Mouse (Mus musculus): Measurements from ENCODE around the gene Lcp1. TPM values are rescaled to one million over a fixed set of nuclear protein-coding genes. Genes with fewer than 3 reads are reported as not detected.

The Lcp1 gene
- polyA plus RNA-seq, 1 experiment from 2014 or later = 22.3 TPM

DNA sequence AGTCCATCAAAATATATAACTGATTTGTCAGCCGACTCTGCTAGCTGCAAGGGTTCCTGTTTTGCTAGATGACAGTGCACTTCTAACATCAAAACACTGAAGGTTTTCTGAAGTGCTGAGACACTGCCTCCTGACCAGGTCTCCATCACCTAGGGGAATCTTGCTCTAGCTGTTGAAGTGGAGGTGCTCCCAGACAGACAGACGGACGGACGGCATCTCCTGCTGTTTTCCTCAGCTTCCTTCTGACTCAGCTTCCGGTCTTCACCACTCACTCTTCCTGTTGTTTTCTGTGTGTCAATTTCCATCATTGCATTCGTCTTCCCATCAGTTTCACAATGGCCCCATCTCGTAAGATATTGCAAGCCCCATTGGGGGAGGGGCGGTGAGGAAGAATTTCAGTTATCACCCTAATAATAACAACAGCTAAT is 49.7 kb downstream of the Lcp1 start:
- H3K4me1 ChIP-seq (ENCODE audit: control insufficient read depth, insufficient read depth, low read length) = no peaks in the 10 kb centered on the region
- H3K36me3 ChIP-seq (ENCODE audit: control insufficient read depth, insufficient read depth, low read length) = no peaks in the 10 kb centered on the region
- ATAC-seq (ENCODE audit: low FRiP score, low TSS enrichment) = no peak
- no peak overlapping the region for H3K27ac ChIP-seq (ENCODE audit: low read depth, low read length)
- H3K4me3 ChIP-seq (ENCODE audit: low read length) = no peak overlapping the region
- no peak overlapping the region for H3K9ac ChIP-seq (ENCODE audit: low read depth, low read length)
- WGBS = 87% methylated on average over 8 of the region's 8 CpGs
- H3K4me2 ChIP-seq (replicated peaks; ENCODE audit: low read depth, low read length) = no peak overlapping the region
- no peaks in the 10 kb centered on the region for H3K9me3 ChIP-seq (ENCODE audit: control insufficient read depth, low read length)
- no peaks in the 10 kb centered on the region for H3K27me3 ChIP-seq (ENCODE audit: control insufficient read depth, insufficient read depth, low read length)

DNA sequence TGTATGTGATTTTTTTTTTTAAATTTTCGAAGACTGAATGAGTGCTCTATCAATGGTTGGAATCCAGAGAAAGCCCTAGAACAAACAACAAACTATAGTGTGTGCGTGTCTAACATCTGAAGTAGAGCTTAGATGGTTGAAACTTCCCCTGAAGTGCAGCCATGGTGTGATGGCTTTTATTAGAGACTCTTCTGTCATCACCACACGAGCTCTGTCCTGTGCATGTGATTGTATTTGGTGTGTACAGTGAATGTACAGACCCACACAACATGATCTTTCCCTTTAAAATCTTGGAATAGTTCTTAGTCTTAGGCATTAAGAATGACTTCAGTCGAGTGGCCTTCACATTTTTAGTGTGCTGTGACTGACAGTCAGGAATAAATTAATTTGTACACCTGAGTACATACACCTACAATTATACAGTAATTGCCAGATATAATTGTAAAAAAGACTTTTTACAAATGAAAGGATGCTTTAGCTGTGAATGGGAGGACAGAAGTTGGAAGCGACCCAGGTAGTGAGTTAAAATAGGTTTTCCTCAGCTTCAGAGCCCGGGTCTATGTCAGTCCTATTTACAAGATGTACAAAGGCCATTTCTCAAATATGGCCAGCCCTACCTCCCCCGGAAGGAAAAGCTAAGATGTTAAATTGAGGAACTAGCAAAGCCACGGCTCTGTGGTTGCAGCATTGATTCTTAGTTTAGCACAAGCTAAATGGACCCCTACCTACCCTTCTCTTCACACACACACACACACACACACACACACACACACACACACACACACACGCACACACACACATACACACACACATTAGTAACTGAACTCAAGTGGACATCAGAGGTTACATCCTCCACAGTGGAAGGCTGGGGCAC is 50.4 kb downstream of the Lcp1 start:
- 76% methylated on average over 9 of the region's 9 CpGs for WGBS
- no peaks in the 10 kb centered on the region for H3K4me1 ChIP-seq (ENCODE audit: control insufficient read depth, insufficient read depth, low read length)
- no peaks in the 10 kb centered on the region for H3K9me3 ChIP-seq (ENCODE audit: control insufficient read depth, low read length)
- no peaks in the 10 kb centered on the region for H3K27me3 ChIP-seq (ENCODE audit: control insufficient read depth, insufficient read depth, low read length)
- H3K4me2 ChIP-seq (replicated peaks; ENCODE audit: low read depth, low read length) = no peak overlapping the region
- ATAC-seq (ENCODE audit: low FRiP score, low TSS enrichment) = no peak
- no peaks in the 10 kb centered on the region for H3K36me3 ChIP-seq (ENCODE audit: control insufficient read depth, insufficient read depth, low read length)
- no peak overlapping the region for H3K27ac ChIP-seq (ENCODE audit: low read depth, low read length)
- H3K4me3 ChIP-seq (ENCODE audit: low read length) = no peak overlapping the region
- no peak overlapping the region for H3K9ac ChIP-seq (ENCODE audit: low read depth, low read length)

DNA sequence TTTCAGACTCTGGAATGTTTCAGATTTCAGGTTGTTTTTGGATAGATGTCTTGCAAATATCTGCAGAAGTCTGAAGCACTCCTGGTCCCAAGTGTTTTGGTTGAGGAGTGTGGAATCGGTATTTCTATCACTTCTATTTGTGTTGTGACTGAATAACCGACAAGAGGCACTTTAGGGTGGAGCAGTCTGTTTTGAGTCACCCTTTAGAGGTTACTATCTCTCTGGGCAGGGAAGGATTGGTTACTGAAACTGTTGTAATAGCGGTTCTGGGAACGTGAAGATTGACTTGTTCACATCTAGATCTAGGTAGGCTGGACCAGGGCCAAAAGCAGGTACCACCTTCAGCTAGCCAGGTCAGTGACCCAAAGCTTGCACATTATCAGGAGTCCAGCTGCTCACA is 51.5 kb downstream of the Lcp1 start:
- H3K9me3 ChIP-seq (ENCODE audit: control insufficient read depth, low read length) = no peaks in the 10 kb centered on the region
- H3K36me3 ChIP-seq (ENCODE audit: control insufficient read depth, insufficient read depth, low read length) = no peaks in the 10 kb centered on the region
- H3K4me2 ChIP-seq (replicated peaks; ENCODE audit: low read depth, low read length) = no peak overlapping the region
- H3K27ac ChIP-seq (ENCODE audit: low read depth, low read length) = no peak overlapping the region
- 81% methylated on average over 4 of the region's 4 CpGs for WGBS
- H3K27me3 ChIP-seq (ENCODE audit: control insufficient read depth, insufficient read depth, low read length) = no peaks in the 10 kb centered on the region
- H3K9ac ChIP-seq (ENCODE audit: low read depth, low read length) = no peak overlapping the region
- H3K4me3 ChIP-seq (ENCODE audit: low read length) = no peak overlapping the region
- no peaks in the 10 kb centered on the region for H3K4me1 ChIP-seq (ENCODE audit: control insufficient read depth, insufficient read depth, low read length)
- no peak for ATAC-seq (ENCODE audit: low FRiP score, low TSS enrichment)

DNA sequence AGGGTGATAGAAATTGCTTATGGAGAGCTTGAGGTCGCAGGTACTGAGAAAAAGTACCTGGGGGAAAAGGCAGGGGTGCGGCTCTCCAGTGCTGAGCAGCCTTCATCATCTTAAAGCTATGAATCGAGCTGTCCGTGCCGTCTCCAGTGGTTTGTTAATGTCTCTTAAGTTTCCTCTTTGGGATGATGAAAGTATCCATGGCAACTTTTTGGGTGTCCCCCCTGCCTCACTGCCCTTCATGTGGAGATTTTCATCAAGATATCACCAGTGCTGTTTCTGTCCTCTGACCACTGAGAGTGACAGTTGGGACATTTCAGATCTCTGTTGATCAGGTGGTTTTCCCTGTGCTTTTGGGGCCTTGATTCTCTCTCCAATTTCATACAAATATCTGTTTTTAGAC is 51.9 kb downstream of the Lcp1 start:
- H3K27me3 ChIP-seq (ENCODE audit: control insufficient read depth, insufficient read depth, low read length) = no peaks in the 10 kb centered on the region
- WGBS = 87% methylated on average over 5 of the region's 5 CpGs
- H3K9me3 ChIP-seq (ENCODE audit: control insufficient read depth, low read length) = no peaks in the 10 kb centered on the region
- H3K36me3 ChIP-seq (ENCODE audit: control insufficient read depth, insufficient read depth, low read length) = no peaks in the 10 kb centered on the region
- H3K4me2 ChIP-seq (replicated peaks; ENCODE audit: low read depth, low read length) = no peak overlapping the region
- H3K9ac ChIP-seq (ENCODE audit: low read depth, low read length) = no peak overlapping the region
- no peak overlapping the region for H3K4me3 ChIP-seq (ENCODE audit: low read length)
- H3K27ac ChIP-seq (ENCODE audit: low read depth, low read length) = no peak overlapping the region
- H3K4me1 ChIP-seq (ENCODE audit: control insufficient read depth, insufficient read depth, low read length) = no peaks in the 10 kb centered on the region
- ATAC-seq (ENCODE audit: low FRiP score, low TSS enrichment) = no peak

DNA sequence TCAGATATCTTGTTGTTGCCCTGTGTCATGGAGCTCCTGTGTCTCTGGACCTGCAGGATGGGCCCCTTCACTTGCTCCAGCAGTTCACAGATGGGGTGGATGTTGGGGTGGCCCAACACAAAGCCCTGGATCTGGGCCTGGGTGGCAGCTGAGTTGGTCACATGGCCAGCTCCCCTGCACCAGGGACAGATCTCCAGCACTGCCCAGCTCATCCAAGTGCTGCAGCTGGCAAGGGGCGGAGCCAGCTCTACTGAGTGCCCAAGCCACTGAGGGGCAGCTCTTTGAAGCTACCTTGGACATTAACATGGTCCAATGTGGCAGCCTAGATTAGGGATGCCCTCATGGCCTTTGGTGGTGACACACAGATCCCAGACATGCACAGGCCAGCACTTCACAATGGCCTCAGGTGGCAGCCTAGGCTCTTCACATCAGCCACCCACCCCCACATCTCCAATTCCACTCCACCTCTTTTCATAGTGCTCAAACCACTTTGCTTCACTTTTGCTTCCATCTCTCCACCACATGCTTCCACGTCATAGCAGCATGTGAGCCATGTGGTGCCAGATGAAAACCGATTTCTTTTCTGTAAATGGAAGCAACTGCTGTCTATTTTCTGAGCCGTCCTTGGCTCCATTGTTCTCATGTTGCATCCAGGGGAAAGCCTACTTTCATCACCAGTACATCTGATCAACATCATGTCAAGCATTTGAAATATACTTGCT is 53.3 kb downstream of the Lcp1 start:
- ATAC-seq (ENCODE audit: low FRiP score, low TSS enrichment) = no peak
- Histone ChIP-seq H3K4me3 (ENCODE audit: low read length) (no peak overlapping the region), H3K27me3 (ENCODE audit: control insufficient read depth, insufficient read depth, low read length) (no peaks in the 10 kb centered on the region), H3K9ac (ENCODE audit: low read depth, low read length) (no peak overlapping the region), H3K36me3 (ENCODE audit: control insufficient read depth, insufficient read depth, low read length) (no peaks in the 10 kb centered on the region), H3K4me1 (ENCODE audit: control insufficient read depth, insufficient read depth, low read length) (no peaks in the 10 kb centered on the region), H3K27ac (ENCODE audit: low read depth, low read length) (no peak overlapping the region), H3K9me3 (ENCODE audit: control insufficient read depth, low read length) (no peaks in the 10 kb centered on the region), H3K4me2 (replicated peaks; ENCODE audit: low read depth, low read length) (no peak overlapping the region)
- WGBS = 86% methylated on average over 4 of the region's 4 CpGs

DNA sequence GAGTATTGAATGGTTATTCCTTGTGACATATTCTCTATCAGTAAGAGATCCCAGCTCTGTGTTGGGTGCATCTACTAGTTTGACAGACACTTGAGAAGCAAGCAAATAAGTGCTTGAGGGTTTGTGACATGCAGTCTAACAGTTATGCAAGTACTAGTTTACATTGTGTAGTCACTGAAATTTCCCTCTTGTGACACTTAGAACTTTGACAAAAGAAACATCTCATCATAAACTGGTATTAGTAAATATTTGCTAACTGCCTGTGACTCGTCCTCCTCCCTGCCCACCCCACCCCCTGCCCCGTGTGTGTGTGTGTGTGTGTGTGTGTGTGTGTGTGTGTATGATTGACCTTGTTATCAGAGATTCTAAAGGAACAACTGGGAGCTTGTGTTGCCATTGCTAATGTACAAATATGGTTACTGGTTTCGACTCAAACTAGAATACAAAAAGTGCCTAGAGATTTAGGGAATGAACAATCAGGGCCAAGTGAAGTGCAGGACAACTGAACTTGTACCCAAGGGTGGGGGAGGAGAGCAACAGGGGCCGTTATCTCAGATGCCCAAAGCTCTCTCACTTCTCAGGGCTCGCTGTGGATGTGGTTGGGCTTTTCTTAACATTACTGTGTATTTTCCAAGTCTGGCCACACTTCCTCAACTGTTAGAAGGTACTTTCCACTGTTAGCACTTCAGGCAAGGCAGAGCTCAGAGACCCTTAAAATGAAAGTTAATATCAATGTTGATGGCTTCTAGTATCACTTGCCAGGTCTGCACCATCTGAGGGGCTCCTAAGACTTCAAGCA is 55.1 kb downstream of the Lcp1 start:
- no peak for ATAC-seq (ENCODE audit: low FRiP score, low TSS enrichment)
- 64% methylated on average over 5 of the region's 5 CpGs for WGBS

DNA sequence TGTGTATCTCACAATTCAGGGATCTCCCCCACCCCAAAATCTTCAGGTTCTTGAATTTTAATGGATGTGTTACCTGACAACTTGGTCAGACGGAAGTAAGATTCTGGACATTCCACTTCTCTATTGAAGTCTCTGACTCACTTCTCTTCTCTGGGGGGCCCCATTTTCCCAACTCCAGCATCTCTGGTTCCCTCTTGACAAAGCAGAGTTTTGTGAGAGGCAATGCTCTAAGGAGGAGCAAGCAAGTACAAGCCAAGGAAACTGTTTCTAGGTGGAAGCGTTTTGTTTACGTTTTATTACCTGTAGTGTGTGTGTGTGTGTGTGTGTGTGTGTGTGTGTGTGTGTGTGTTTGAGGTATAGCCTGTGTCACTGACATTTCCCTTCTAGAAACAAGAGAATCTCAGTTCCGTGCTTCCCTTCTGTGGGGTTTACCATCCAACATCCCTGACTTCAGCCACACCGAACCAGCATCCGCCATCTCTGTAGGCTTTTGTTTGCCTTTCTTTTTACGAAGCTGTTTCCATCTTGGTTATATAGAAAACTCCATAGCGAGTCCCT is 56.0 kb downstream of the Lcp1 start:
- no peak overlapping the region for H3K4me2 ChIP-seq (replicated peaks; ENCODE audit: low read depth, low read length)
- H3K4me3 ChIP-seq (ENCODE audit: low read length) = no peak overlapping the region
- WGBS = 89% methylated on average over 8 of the region's 8 CpGs
- no peaks in the 10 kb centered on the region for H3K9me3 ChIP-seq (ENCODE audit: control insufficient read depth, low read length)
- no peak for ATAC-seq (ENCODE audit: low FRiP score, low TSS enrichment)
- H3K27ac ChIP-seq (ENCODE audit: low read depth, low read length) = no peak overlapping the region
- no peaks in the 10 kb centered on the region for H3K27me3 ChIP-seq (ENCODE audit: control insufficient read depth, insufficient read depth, low read length)
- H3K36me3 ChIP-seq (ENCODE audit: control insufficient read depth, insufficient read depth, low read length) = no peaks in the 10 kb centered on the region
- H3K9ac ChIP-seq (ENCODE audit: low read depth, low read length) = no peak overlapping the region
- H3K4me1 ChIP-seq (ENCODE audit: control insufficient read depth, insufficient read depth, low read length) = no peaks in the 10 kb centered on the region

More for the DNA sequence above, 55.1 kb downstream of the Lcp1 start:
- H3K4me1 ChIP-seq (ENCODE audit: control insufficient read depth, insufficient read depth, low read length) = no peaks in the 10 kb centered on the region
- H3K9ac ChIP-seq (ENCODE audit: low read depth, low read length) = no peak overlapping the region
- H3K4me3 ChIP-seq (ENCODE audit: low read length) = no peak overlapping the region
- H3K27me3 ChIP-seq (ENCODE audit: control insufficient read depth, insufficient read depth, low read length) = no peaks in the 10 kb centered on the region
- no peak overlapping the region for H3K4me2 ChIP-seq (replicated peaks; ENCODE audit: low read depth, low read length)
- no peaks in the 10 kb centered on the region for H3K9me3 ChIP-seq (ENCODE audit: control insufficient read depth, low read length)
- H3K36me3 ChIP-seq (ENCODE audit: control insufficient read depth, insufficient read depth, low read length) = no peaks in the 10 kb centered on the region
- no peak overlapping the region for H3K27ac ChIP-seq (ENCODE audit: low read depth, low read length)

DNA sequence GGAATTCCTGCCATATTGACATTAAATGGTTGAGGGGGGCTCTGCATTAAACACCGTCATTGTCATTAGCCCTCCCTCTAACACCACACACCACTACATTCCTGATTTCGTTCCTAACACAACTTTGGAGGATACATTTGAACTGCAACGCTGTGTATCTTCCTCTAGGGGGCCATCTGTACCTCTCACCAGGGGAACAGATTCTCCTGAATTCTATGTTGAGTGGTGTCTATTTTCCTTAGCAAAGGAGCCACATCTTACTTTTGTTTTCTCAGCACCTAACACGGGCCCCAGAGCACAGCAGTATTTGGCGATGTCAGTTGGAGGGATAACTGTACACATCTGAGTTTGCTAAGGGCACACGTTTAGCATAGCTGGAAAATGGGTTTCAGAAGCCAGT is 57.6 kb downstream of the Lcp1 start:
- no peak overlapping the region for H3K4me2 ChIP-seq (replicated peaks; ENCODE audit: low read depth, low read length)
- no peaks in the 10 kb centered on the region for H3K36me3 ChIP-seq (ENCODE audit: control insufficient read depth, insufficient read depth, low read length)
- H3K9ac ChIP-seq (ENCODE audit: low read depth, low read length) = no peak overlapping the region
- no peaks in the 10 kb centered on the region for H3K4me1 ChIP-seq (ENCODE audit: control insufficient read depth, insufficient read depth, low read length)
- H3K27me3 ChIP-seq (ENCODE audit: control insufficient read depth, insufficient read depth, low read length) = no peaks in the 10 kb centered on the region
- 79% methylated on average over 6 of the region's 6 CpGs for WGBS
- no peak overlapping the region for H3K4me3 ChIP-seq (ENCODE audit: low read length)
- no peak overlapping the region for H3K27ac ChIP-seq (ENCODE audit: low read depth, low read length)
- no peak for ATAC-seq (ENCODE audit: low FRiP score, low TSS enrichment)
- H3K9me3 ChIP-seq (ENCODE audit: control insufficient read depth, low read length) = no peaks in the 10 kb centered on the region

All from kidney, embryonic 14.5 days (tissue).